Mouse (Mus musculus): ENCODE measurements at regions not wholly inside any gene's neighbourhood (a gene's known extent, or its start where the extent isn't known, plus 50 kb on each side); places are given as distances from the start of the nearest gene placed in this dataset.
A peak's percentile ranks its signal among the peaks of the same experiment; 100 is the strongest.

DNA sequence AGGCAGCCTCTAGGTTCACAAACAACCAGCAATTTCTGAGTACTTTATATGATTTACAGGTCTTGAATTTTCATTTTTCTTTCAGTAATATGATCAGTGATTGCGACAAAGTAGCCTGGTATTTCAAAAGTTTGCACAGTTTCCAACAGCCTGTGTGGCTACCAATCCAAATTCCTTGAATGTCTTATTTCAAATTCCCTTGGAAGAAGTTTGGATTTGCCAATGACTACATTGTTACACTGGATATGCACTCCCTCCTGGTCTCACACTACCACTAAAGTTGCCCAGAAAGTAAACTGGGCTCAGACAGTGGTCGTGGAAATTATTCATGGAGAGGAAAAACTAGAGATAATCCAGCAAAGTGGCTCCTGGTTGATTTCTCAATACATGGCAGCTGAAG is 166.7 kb upstream of the Ugt8a start:
- H3K36me3 ChIP-seq (ENCODE audit: insufficient read depth, low read length): no peaks in the 10 kb centered on the region
- no peaks in the 10 kb centered on the region for H3K9me3 ChIP-seq (replicated peaks; ENCODE audit: low read length)
- no peaks in the 10 kb centered on the region for H3K4me1 ChIP-seq (replicated peaks; ENCODE audit: insufficient read depth, low read length)
- H3K4me3 ChIP-seq (replicated peaks; ENCODE audit: low read depth, low read length): no peak overlapping the region
- H3K4me2 ChIP-seq (ENCODE audit: low read length): no peak overlapping the region
- no peaks in the 10 kb centered on the region for H3K27me3 ChIP-seq (ENCODE audit: insufficient read depth, low read length)
- no peak for DNase-seq (ENCODE audit: low spot score)
- no peak overlapping the region for H3K27ac ChIP-seq
- TF ChIP-seq CTCF (IDR thresholded peaks at IDR 0.05; ENCODE audit: low read depth): no peak
- no peak overlapping the region for H3K9ac ChIP-seq (ENCODE audit: low read depth, low read length)
- ATAC-seq (replicated peaks; ENCODE audit: low FRiP score, low read depth): no peak
- WGBS: 89% methylated on average over 2 of the region's 2 CpGs

DNA sequence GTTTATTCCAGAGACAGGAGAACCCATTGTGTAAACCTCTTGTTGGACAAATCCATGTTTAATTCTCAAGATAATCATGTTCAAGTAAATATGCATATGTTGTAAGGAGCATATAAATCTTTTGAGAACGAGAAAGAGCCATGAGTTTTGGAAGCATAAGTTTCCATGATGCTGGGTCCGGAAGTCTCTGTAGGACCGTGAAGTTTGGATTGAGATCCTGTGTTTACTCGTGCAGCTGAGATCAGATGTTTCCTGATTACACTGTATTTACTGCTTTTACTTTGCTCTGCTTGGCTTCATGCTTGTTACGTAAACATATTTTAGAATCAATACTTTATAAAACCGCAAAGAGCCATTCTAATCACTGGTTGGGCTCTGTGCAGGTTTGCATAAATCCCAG is 171.0 kb upstream of the Ugt8a start:
- no peak overlapping the region for H3K4me2 ChIP-seq (ENCODE audit: low read length)
- DNase-seq (ENCODE audit: low spot score) (no peak), ATAC-seq (replicated peaks; ENCODE audit: low FRiP score, low read depth) (no peak)
- no peak overlapping the region for H3K27ac ChIP-seq
- H3K27me3 ChIP-seq (ENCODE audit: insufficient read depth, low read length): no peaks in the 10 kb centered on the region
- no peak overlapping the region for H3K4me3 ChIP-seq (replicated peaks; ENCODE audit: low read depth, low read length)
- H3K36me3 ChIP-seq (ENCODE audit: insufficient read depth, low read length): no peaks in the 10 kb centered on the region
- WGBS: 74% methylated on average over 6 of the region's 6 CpGs
- no peaks in the 10 kb centered on the region for H3K9me3 ChIP-seq (replicated peaks; ENCODE audit: low read length)
- H3K9ac ChIP-seq (ENCODE audit: low read depth, low read length): no peak overlapping the region
- TF ChIP-seq CTCF (IDR thresholded peaks at IDR 0.05; ENCODE audit: low read depth): no peak
- H3K4me1 ChIP-seq (replicated peaks; ENCODE audit: insufficient read depth, low read length): no peaks in the 10 kb centered on the region

DNA sequence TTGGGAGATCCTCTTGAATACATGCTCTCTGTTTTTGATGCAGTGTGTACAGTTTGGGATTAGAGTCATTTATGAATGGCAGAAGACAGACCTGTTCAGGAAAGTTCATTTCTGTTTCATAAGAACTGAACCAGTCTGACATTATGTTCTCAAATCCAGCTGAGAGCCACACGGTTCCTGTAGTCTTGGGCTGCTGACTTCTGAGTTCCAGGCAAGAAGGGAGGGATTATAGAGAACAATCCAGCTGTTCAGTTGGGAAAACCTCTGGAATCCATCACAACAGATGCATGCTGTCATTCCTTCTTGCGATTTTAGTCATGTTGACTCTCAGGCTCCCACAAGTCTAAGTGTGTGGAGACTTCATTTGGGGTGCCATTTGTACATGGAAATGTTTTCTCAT is 179.4 kb upstream of the Ugt8a start:
- Histone ChIP-seq H3K4me3 (replicated peaks; ENCODE audit: low read depth, low read length) (no peak overlapping the region), H3K36me3 (ENCODE audit: insufficient read depth, low read length) (no peaks in the 10 kb centered on the region), H3K27ac (no peak overlapping the region), H3K4me1 (replicated peaks; ENCODE audit: insufficient read depth, low read length) (no peaks in the 10 kb centered on the region), H3K27me3 (ENCODE audit: insufficient read depth, low read length) (no peaks in the 10 kb centered on the region), H3K9me3 (replicated peaks; ENCODE audit: low read length) (no peaks in the 10 kb centered on the region), H3K4me2 (ENCODE audit: low read length) (no peak overlapping the region), H3K9ac (ENCODE audit: low read depth, low read length) (no peak overlapping the region)
- 65% methylated on average over 2 of the region's 2 CpGs for WGBS
- no peak for TF ChIP-seq CTCF (IDR thresholded peaks at IDR 0.05; ENCODE audit: low read depth)
- ATAC-seq (replicated peaks; ENCODE audit: low FRiP score, low read depth) (no peak), DNase-seq (ENCODE audit: low spot score) (peak; percentile 5)

DNA sequence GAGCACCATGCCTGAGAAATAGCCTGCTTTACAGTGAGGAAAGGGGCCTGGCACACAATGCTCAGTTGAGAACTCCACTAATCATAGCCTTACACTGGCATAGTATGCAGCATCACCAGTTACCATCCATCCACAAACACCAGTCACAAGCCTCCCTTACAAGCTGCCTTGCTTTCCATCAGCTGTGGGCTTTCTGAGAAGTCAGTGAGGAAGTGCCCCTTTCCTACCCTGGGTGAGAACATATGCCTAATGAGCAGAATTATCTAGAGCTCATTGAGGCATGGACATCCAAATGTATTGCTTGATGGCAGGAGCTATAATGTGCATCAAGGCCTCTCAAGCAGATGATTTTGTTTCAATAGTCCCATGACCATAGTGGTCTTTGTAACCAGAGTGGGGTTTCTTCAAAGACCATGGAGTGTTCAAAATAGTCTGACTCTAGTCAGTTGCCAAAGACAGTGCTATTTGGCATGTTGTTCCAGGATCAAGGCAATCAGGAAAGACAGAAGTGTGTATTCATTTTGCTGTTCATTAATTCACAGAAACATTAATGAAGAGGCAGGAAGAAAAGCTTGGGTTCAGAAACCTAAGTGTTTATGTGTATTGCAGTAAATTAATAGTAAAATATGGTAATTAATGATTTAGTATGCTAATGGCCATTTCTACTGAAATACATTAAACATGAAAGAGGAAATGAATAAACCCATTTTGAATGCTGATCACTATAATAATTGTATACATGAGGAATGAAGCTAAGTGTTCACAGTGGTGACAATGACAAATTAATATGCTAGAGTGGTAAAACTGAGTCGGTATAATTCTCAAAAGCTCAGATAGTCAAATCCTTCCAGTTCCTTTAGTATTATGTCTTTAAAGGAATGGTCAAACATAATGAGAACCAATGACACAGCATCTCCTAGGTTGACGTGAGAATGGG is 184.2 kb upstream of the Ugt8a start:
- H3K9me3 ChIP-seq (replicated peaks; ENCODE audit: low read length): no peaks in the 10 kb centered on the region
- H3K9ac ChIP-seq (ENCODE audit: low read depth, low read length): no peak overlapping the region
- H3K27ac ChIP-seq: no peak overlapping the region
- DNase-seq (ENCODE audit: low spot score) (no peak), ATAC-seq (replicated peaks; ENCODE audit: low FRiP score, low read depth) (no peak)
- TF ChIP-seq CTCF (IDR thresholded peaks at IDR 0.05; ENCODE audit: low read depth): no peak
- no peak overlapping the region for H3K4me2 ChIP-seq (ENCODE audit: low read length)
- no peaks in the 10 kb centered on the region for H3K4me1 ChIP-seq (replicated peaks; ENCODE audit: insufficient read depth, low read length)
- H3K36me3 ChIP-seq (ENCODE audit: insufficient read depth, low read length): no peaks in the 10 kb centered on the region
- no peak overlapping the region for H3K4me3 ChIP-seq (replicated peaks; ENCODE audit: low read depth, low read length)
- no peaks in the 10 kb centered on the region for H3K27me3 ChIP-seq (ENCODE audit: insufficient read depth, low read length)
- 73% methylated on average over 2 of the region's 2 CpGs for WGBS

DNA sequence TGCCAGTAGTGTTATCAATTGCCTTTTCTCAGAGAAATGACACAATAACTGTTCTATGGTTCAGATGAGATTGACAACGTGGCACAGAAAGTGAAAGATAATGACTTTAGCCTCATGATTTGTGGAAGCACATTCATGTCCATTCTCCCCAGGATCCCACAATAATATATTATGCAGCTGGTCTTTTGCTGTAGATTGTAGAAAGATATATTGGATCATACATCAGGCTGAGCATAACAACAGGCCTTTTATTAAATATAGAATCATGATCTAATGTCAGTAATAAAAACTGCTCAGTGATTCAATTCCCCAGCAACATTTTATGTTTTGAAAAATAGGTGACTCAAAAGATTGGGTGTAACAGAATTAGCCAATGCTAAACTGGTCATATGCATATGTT is 196.9 kb upstream of the Arsj start:
- DNase-seq (ENCODE audit: low spot score): no peak
- no peak for ATAC-seq (replicated peaks; ENCODE audit: low FRiP score, low read depth)
- Histone ChIP-seq H3K27ac (no peak overlapping the region), H3K27me3 (ENCODE audit: insufficient read depth, low read length) (no peaks in the 10 kb centered on the region), H3K9ac (ENCODE audit: low read depth, low read length) (no peak overlapping the region), H3K4me1 (replicated peaks; ENCODE audit: insufficient read depth, low read length) (no peaks in the 10 kb centered on the region), H3K4me3 (replicated peaks; ENCODE audit: low read depth, low read length) (no peak overlapping the region), H3K9me3 (replicated peaks; ENCODE audit: low read length) (no peaks in the 10 kb centered on the region), H3K4me2 (ENCODE audit: low read length) (no peak overlapping the region), H3K36me3 (ENCODE audit: insufficient read depth, low read length) (no peaks in the 10 kb centered on the region)
- no peak for TF ChIP-seq CTCF (IDR thresholded peaks at IDR 0.05; ENCODE audit: low read depth)
- 81% methylated on average over 1 of the region's 1 CpGs for WGBS

DNA sequence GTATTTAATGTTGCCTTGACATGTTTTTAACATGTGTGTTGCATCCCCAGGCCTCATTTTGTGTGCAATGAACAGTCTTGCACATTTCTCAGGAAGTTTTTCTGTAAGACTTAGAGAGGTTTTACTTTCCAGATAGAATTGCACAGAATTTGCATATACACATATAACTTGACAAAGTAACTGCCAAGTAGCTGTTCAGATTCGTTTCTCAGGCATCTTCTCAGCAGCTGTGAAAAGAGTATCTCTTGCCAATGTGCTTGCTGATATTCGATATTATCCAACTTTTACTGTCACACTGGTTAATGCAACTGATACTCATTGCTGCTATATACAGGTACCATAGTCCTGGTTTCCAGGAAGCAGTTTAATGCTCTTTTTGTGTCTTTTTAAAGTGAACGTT is 154.5 kb upstream of the Arsj start:
- no peak overlapping the region for H3K4me2 ChIP-seq (ENCODE audit: low read length)
- no peak for ATAC-seq (replicated peaks; ENCODE audit: low FRiP score, low read depth)
- no peaks in the 10 kb centered on the region for H3K9me3 ChIP-seq (replicated peaks; ENCODE audit: low read length)
- no peaks in the 10 kb centered on the region for H3K4me1 ChIP-seq (replicated peaks; ENCODE audit: insufficient read depth, low read length)
- H3K36me3 ChIP-seq (ENCODE audit: insufficient read depth, low read length): no peaks in the 10 kb centered on the region
- no peak overlapping the region for H3K27ac ChIP-seq
- H3K4me3 ChIP-seq (replicated peaks; ENCODE audit: low read depth, low read length): no peak overlapping the region
- no peaks in the 10 kb centered on the region for H3K27me3 ChIP-seq (ENCODE audit: insufficient read depth, low read length)
- H3K9ac ChIP-seq (ENCODE audit: low read depth, low read length): no peak overlapping the region
- DNase-seq (ENCODE audit: low spot score): no peak
- no peak for TF ChIP-seq CTCF (IDR thresholded peaks at IDR 0.05; ENCODE audit: low read depth)
- 61% methylated on average over 3 of the region's 3 CpGs for WGBS
